Mouse (Mus musculus) neural tube, embryonic 11.5 days (tissue): ENCODE data around the gene Erp29. TPM values are rescaled to one million over a fixed set of nuclear protein-coding genes. Genes with fewer than 3 reads are reported as not detected.

Experiments used
- polyA plus RNA-seq: library from polyadenylated mRNA; unstranded; fragments of >200 nt; fragmentation: Nextera tagmentation; extraction: Ambion mirVana; gene quantifications from 2 replicates; pipeline ENCODE4 v1.2.1, GENCODE M21; 2014

The Erp29 gene
- polyA plus RNA-seq, 1 experiment from 2014 or later, result 135 TPM

Other genes starting within 250 kb of the Erp29 start
- gene Rpl6, start 248.0 kb downstream of the Erp29 start, polyA plus RNA-seq, result 598 and 627 TPM in 2 replicates
- gene Hectd4, start 232.3 kb downstream of the Erp29 start, polyA plus RNA-seq, result 11.7 and 12.5 TPM in 2 replicates
- 86.9 and 94.6 TPM in 2 replicates for gene Trafd1, start 66.9 kb downstream of the Erp29 start, polyA plus RNA-seq
- 48.1 and 57.0 TPM in 2 replicates for gene Naa25, start 54.6 kb downstream of the Erp29 start, polyA plus RNA-seq
- gene Tmem116, start 613 bp downstream of the Erp29 start, polyA plus RNA-seq, result 1.1 and 1.8 TPM in 2 replicates
- not detected in 2 replicates for gene Adam1b, start 50.9 kb upstream of the Erp29 start, polyA plus RNA-seq
- gene Adam1a, start 93.0 kb upstream of the Erp29 start, polyA plus RNA-seq, result 2.2 and 3.5 TPM in 2 replicates
- not detected in 2 replicates for gene Gm42878, start 93.0 kb upstream of the Erp29 start, polyA plus RNA-seq
- gene Mapkapk5, start 93.4 kb upstream of the Erp29 start, polyA plus RNA-seq, result 62.6 and 65.3 TPM in 2 replicates
- gene Aldh2, start 141.3 kb upstream of the Erp29 start, polyA plus RNA-seq, result 53.4 and 71.2 TPM in 2 replicates
- gene Acad12, start 166.4 kb upstream of the Erp29 start, polyA plus RNA-seq, result 1.3 and 1.7 TPM in 2 replicates
- 2.5 and 2.8 TPM in 2 replicates for gene Acad10, start 208.0 kb upstream of the Erp29 start, polyA plus RNA-seq
- 47.9 and 51.3 TPM in 2 replicates for gene Brap, start 208.1 kb upstream of the Erp29 start, polyA plus RNA-seq